Mouse (Mus musculus) liver, embryonic 13.5 days (tissue): ENCODE data around the gene Lrrn3. TPM values are rescaled to one million over a fixed set of nuclear protein-coding genes. Genes with fewer than 3 reads are reported as not detected.

Experiments
- ATAC-seq: fragments of 200-750 bp; cut with Nextera tagmentation; 2 replicates; pipeline ENCODE4 v1.8.0; 2017; ENCODE audit warnings: low read depth, mild to moderate bottlenecking, moderate number of reproducible peaks, moderate library complexity
- DNase-seq: peaks from one replicate; pipeline ENCODE4 v3.0.0; 2022
- H3K27ac ChIP-seq: fragments of 300-500 bp; sonication (generic); 2 replicates; pipeline ENCODE4 v1.5.1; 2015; ENCODE audit warnings: moderate library complexity, mild to moderate bottlenecking, inconsistent platforms
- H3K27me3 ChIP-seq: fragments of 300-500 bp; sonication (generic); 2 replicates; pipeline ENCODE4 v1.6.1; 2015; ENCODE audit warnings: mild to moderate bottlenecking, inconsistent platforms
- H3K36me3 ChIP-seq: fragments of 300-500 bp; sonication (generic); 2 replicates; pipeline ENCODE4 v1.6.1; 2015; ENCODE audit warnings: mild to moderate bottlenecking, inconsistent platforms
- H3K4me1 ChIP-seq: fragments of 300-500 bp; sonication (generic); replicated peaks from 2 replicates; pipeline ENCODE4 v1.6.1; 2015; ENCODE audit warnings: inconsistent platforms
- H3K4me2 ChIP-seq: fragments of 300-500 bp; sonication (generic); 2 replicates; pipeline ENCODE4 v1.6.1; 2015; ENCODE audit warnings: inconsistent platforms, mild to moderate bottlenecking, moderate library complexity
- H3K4me3 ChIP-seq: fragments of 300-500 bp; sonication (generic); replicated peaks from 2 replicates; pipeline ENCODE4 v1.5.1; 2015; ENCODE audit warnings: mild to moderate bottlenecking, inconsistent platforms
- H3K9ac ChIP-seq: fragments of 300-500 bp; sonication (generic); 2 replicates; pipeline ENCODE4 v1.6.1; 2015; ENCODE audit warnings: mild to moderate bottlenecking, inconsistent platforms
- H3K9me3 ChIP-seq: fragments of 300-500 bp; sonication (generic); replicated peaks from 2 replicates; pipeline ENCODE4 v1.6.1; 2016; ENCODE audit warnings: inconsistent platforms
- WGBS: fragments of 180-500 bp; shearing (Covaris S2); methylation state at CpG from one replicate; pipeline ENCODE4 v1.1.7; 2015; ENCODE audit not compliant: insufficient replicate concordance; 5-methylcytosine and 5-hydroxymethylcytosine counted together
- polyA plus RNA-seq: library from polyadenylated mRNA; unstranded; fragments of >200 nt; fragmentation: Nextera tagmentation; extraction: Ambion mirVana; gene quantifications from 2 replicates; pipeline ENCODE4 v1.2.1, GENCODE M21; 2015

Lrrn3 gene
- polyA plus RNA-seq, 1 experiment from 2014 or later = 2.0 TPM

DNA sequence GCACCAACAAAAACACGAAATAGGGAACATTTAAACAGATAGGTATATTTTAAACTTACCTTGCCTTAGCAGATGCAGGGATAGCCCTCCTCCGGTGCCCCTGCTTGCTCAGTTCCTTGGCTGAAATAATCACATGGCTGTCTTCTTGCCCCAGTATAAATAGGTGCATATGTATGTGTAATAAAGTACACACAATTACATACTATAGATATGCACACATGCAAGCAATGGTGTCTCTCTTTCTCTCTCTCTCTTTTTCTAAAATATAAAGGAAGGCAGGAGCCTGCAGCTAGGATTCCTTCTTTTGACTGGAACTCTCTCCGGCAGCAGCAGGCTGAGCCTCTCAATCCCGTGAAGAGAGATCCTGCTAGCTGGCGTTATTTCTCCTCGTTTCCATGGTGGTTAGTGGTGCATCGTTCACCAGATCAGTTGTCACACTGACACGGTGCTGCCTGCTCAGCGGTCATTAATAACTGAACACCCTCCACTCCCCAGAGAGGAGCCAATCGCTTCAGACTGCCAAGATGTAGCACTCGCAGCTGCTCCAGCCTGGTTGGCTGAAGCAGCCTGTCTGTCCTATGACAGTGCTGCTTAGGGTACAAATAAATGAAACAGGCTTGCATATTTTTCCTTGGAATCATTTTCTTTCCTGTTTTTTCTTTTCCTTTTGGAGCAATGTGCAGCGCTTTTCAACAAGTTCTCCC, 567 bp downstream of the Lrrn3 start:
- Histone ChIP-seq H3K4me2 (peak overlapping the region; percentile 20), H3K4me3 (0 out of 2 replicates have a peak overlapping the region, but pooled peaks have one; percentile 9), H3K27me3 (0 out of 2 replicates have a peak, but pooled peaks cover 4% of the 10 kb centered on the region), H3K9ac (no peak overlapping the region), H3K4me1 (no peaks in the 10 kb centered on the region), H3K27ac (no peak overlapping the region), H3K36me3 (no peaks in the 10 kb centered on the region), H3K9me3 (no peaks in the 10 kb centered on the region)
- peak; percentile 9 for DNase-seq
- peak; percentile 71 for ATAC-seq
- 34% methylated on average over 12 of the region's 12 CpGs for WGBS

DNA sequence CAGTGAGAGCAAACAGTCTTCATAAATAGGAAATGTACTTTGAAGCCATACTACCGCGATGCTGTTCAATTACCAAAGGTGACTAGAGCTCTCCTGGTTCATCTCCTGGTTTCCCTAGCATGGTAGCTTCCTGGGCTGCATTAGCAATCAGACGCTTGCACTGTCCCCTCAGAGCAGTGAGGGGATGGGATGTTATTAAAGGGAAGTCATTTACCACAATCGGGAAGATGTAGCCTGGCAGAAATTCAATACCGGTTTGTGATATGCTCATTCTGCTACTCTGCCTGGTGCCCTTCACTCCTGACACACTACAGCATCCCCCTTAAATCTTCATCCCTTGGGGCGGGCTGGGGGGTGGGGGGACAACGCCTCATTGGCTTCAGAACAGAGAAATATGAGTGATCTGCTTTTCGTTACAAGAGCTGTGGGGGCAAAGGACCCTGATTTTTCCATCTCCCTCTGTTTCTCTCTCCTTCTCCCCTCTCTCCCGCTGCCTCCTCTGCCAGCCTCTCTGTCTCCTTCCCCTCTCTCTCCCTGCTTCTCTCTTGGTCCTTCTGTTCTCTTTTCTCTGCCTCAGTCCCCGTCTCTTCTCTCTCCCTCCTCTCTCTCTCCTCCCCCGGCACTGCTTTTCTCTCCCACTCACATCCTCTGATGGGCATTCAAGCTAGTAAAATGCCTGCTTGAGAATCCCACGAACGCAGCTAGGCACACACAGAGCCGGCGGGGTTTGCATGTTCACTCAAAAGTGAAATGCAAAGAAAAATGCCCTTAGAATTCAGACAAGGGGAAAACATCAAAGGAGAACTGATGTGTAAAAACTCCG, 1.3 kb downstream of the Lrrn3 start:
- Histone ChIP-seq H3K27ac (no peak overlapping the region), H3K4me1 (no peaks in the 10 kb centered on the region), H3K9me3 (no peaks in the 10 kb centered on the region), H3K27me3 (0 out of 2 replicates have a peak, but pooled peaks cover 4% of the 10 kb centered on the region), H3K9ac (no peak overlapping the region), H3K4me2 (no peak overlapping the region), H3K4me3 (0 out of 2 replicates have a peak overlapping the region, but pooled peaks have one; percentile 9), H3K36me3 (no peaks in the 10 kb centered on the region)
- ATAC-seq (no peak), DNase-seq (no peak)
- WGBS = 39% methylated on average over 16 of the region's 16 CpGs

GRCm38 (mm10) chr12:41483593-41484451, 2.4 kb downstream of the Lrrn3 start:
- Histone ChIP-seq H3K4me2 (peak overlapping the region; percentile 19), H3K27me3 (0 out of 2 replicates have a peak, but pooled peaks cover 4% of the 10 kb centered on the region), H3K27ac (no peak overlapping the region), H3K9me3 (no peaks in the 10 kb centered on the region), H3K36me3 (no peaks in the 10 kb centered on the region), H3K4me3 (peak overlapping the region; percentile 1; the same call in 1 of the 2 replicates), H3K9ac (no peak overlapping the region), H3K4me1 (no peaks in the 10 kb centered on the region)
- 61% methylated on average over 23 of the region's 23 CpGs for WGBS
- DNase-seq = no peak
- no peak for ATAC-seq

- Histone ChIP-seq H3K36me3 (no peaks in the 10 kb centered on the region), H3K9me3 (no peaks in the 10 kb centered on the region), H3K27me3 (0 out of 2 replicates have a peak, but pooled peaks cover 4% of the 10 kb centered on the region), H3K27ac (no peak overlapping the region), H3K4me2 (peak overlapping the region; percentile 19), H3K9ac (no peak overlapping the region), H3K4me1 (no peaks in the 10 kb centered on the region), H3K4me3 (no peak overlapping the region)
- DNase-seq = no peak
- 80% methylated on average over 5 of the region's 5 CpGs for WGBS
- no peak for ATAC-seq
Observed at GRCm38 (mm10) chr12:41483091-41483592, 3.1 kb downstream of the Lrrn3 start.

GRCm38 (mm10) chr12:41481486-41481885, 4.7 kb downstream of the Lrrn3 start:
- Histone ChIP-seq H3K27me3 (0 out of 2 replicates have a peak, but pooled peaks cover 4% of the 10 kb centered on the region), H3K4me3 (no peak overlapping the region), H3K36me3 (no peaks in the 10 kb centered on the region), H3K4me1 (no peaks in the 10 kb centered on the region), H3K9me3 (no peaks in the 10 kb centered on the region), H3K27ac (no peak overlapping the region), H3K9ac (no peak overlapping the region), H3K4me2 (no peak overlapping the region)
- ATAC-seq = no peak
- no peak for DNase-seq
- 40% methylated on average over 2 of the region's 2 CpGs for WGBS

- DNase-seq = no peak
- Histone ChIP-seq H3K27me3 (no peaks in the 10 kb centered on the region), H3K27ac (no peak overlapping the region), H3K9ac (no peak overlapping the region), H3K4me1 (no peaks in the 10 kb centered on the region), H3K4me2 (no peak overlapping the region), H3K9me3 (no peaks in the 10 kb centered on the region), H3K36me3 (no peaks in the 10 kb centered on the region), H3K4me3 (no peak overlapping the region)
- 49% methylated on average over 6 of the region's 6 CpGs for WGBS
- ATAC-seq = no peak
Observed at GRCm38 (mm10) chr12:41469096-41469801, 17.0 kb downstream of the Lrrn3 start.

DNA sequence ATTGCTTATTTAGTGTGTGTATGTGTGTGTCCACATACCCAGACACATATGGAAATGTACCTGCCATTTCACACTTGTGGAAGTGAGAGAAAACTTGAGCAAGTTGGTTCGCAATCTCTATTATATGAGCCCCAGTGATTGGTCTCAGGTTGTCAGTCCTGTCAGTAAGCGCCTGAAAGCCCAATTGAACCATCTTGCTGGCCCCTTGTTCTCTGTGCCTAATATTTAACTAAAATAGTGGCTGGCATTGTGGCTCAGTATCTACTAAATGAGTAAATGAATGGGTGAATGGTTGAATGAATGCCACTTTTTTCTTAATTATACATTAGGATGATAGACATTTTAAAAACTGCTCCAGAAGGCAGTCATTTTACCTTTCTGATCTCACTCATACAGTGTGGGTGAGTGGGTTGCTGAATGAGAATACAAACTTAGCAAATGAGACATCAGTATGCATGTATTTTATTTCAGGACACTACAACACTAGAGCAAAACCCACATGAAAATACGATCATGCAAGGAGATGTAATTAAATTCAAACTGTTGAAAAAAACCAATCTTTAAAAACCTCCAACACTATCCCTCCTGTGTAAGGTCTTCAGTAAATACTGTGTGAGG, 17.7 kb downstream of the Lrrn3 start:
- no peak overlapping the region for H3K27ac ChIP-seq
- ATAC-seq = no peak
- 65% methylated on average over 3 of the region's 3 CpGs for WGBS
- no peak overlapping the region for H3K4me2 ChIP-seq
- no peak for DNase-seq
- no peaks in the 10 kb centered on the region for H3K9me3 ChIP-seq
- H3K27me3 ChIP-seq = no peaks in the 10 kb centered on the region
- H3K9ac ChIP-seq = no peak overlapping the region
- H3K4me3 ChIP-seq = no peak overlapping the region
- H3K36me3 ChIP-seq = no peaks in the 10 kb centered on the region
- no peaks in the 10 kb centered on the region for H3K4me1 ChIP-seq

GRCm38 (mm10) chr12:41438446-41438845, 47.8 kb downstream of the Lrrn3 start:
- Histone ChIP-seq H3K4me2 (no peak overlapping the region), H3K4me1 (no peaks in the 10 kb centered on the region), H3K9me3 (no peaks in the 10 kb centered on the region), H3K4me3 (no peak overlapping the region), H3K36me3 (no peaks in the 10 kb centered on the region), H3K9ac (no peak overlapping the region), H3K27me3 (no peaks in the 10 kb centered on the region), H3K27ac (no peak overlapping the region)
- WGBS = 49% methylated on average over 4 of the region's 4 CpGs
- DNase-seq = no peak
- ATAC-seq = no peak

- Histone ChIP-seq H3K4me1 (no peaks in the 10 kb centered on the region), H3K36me3 (no peaks in the 10 kb centered on the region), H3K27ac (no peak overlapping the region), H3K27me3 (no peaks in the 10 kb centered on the region), H3K9ac (no peak overlapping the region), H3K9me3 (no peaks in the 10 kb centered on the region), H3K4me2 (no peak overlapping the region), H3K4me3 (no peak overlapping the region)
- WGBS = 58% methylated on average over 5 of the region's 5 CpGs
- no peak for ATAC-seq
- no peak for DNase-seq
Observed at GRCm38 (mm10) chr12:41436206-41436985, 49.8 kb downstream of the Lrrn3 start.

DNA sequence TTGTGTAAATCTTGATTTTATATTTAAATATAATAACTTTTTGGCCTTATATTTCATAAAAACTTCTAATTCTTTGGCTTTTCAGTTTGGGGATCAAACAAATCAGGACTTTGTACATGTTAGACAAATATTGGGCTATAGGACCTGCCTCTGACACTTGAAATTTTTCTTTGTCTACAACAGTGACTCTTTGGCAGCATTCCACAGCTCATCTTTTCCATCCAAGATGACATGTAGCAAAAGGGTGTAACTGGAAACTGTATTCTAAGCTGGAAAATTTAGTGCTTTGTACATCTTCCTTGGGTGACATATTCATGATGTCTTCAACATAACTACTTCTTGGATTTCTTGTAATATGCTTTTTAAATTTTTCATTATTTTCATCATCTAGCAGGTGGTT, 57.4 kb downstream of the Lrrn3 start:
- no peaks in the 10 kb centered on the region for H3K27me3 ChIP-seq
- H3K9ac ChIP-seq = no peak overlapping the region
- H3K4me2 ChIP-seq = no peak overlapping the region
- no peak for ATAC-seq
- H3K36me3 ChIP-seq = no peaks in the 10 kb centered on the region
- H3K27ac ChIP-seq = no peak overlapping the region
- no peak overlapping the region for H3K4me3 ChIP-seq
- DNase-seq = no peak
- no peaks in the 10 kb centered on the region for H3K9me3 ChIP-seq
- H3K4me1 ChIP-seq = no peaks in the 10 kb centered on the region
